Mouse (Mus musculus): Measurements from ENCODE around the gene Ubr4.

DNA sequence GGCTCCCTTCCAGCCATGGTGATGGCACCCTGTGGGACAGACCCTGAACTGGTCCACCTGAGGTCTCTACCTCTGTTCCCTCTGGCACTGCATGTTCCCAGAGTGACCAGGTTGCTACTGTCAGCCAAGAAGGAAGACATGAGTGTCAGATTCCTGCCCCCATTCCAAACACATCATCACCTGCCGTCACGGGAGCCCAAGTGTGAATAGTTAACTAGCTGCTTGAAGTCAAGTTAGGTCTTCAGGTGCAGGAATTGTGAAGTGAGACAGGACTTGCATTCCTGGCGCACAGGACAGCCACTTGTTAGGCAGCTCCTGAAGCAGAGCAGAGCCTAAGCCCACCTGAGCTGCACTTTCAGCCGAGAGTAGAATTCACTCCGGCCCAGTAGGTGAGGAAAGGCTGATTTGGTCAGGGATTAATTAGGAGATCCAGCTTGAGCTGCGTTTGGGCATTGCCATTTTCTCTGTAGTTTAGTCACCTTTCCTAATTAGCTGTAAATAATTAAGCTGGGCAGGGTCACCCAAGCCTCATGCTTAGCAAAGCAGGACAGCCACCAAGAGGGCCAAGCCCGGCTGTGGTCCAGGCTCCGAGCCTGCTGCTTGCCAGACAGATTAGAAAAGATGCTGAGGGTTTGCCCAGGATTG is 131.2 kb downstream of the Ubr4 start:
- TF ChIP-seq POLR2A (IDR thresholded peaks at IDR 0.05; ENCODE audit: borderline replicate concordance, extremely low read depth, low read depth, low read length), result no peak
- TF ChIP-seq CTCF (IDR thresholded peaks at IDR 0.05; ENCODE audit: insufficient read depth, low read length), result no peak
